Mouse (Mus musculus): ENCODE data around the gene Ier5l.
A peak's percentile ranks its signal among the peaks of the same experiment; 100 is the strongest.

- peak; percentile 99 for TF ChIP-seq CTCF (conservative IDR thresholded peaks at IDR 0.05; ENCODE audit: insufficient read depth, insufficient read length, low read depth, low read length)
- no peak for TF ChIP-seq POLR2A (IDR thresholded peaks at IDR 0.05; ENCODE audit: low read depth, low read length)
Measured at GRCm38 (mm10) chr2:30435326-30436155, 38.5 kb downstream of the Ier5l start.
